Mouse (Mus musculus) heart, adult 8-10 months (tissue): ENCODE results near the gene Rcc1. TPM values are rescaled to one million over a fixed set of nuclear protein-coding genes. Genes with fewer than 3 reads are reported as not detected.
"Not testable (repeated sequence)": the region's sequence is repeated elsewhere in the genome, so short reads cannot be mapped to it uniquely, and the experiment has no call there.

Source experiments
- DNase-seq: peaks from one replicate; pipeline ENCODE4 v3.0.0; 2022; ENCODE audit warnings: low spot score
- total RNA-seq, 4 experiments: library from RNA; stranded (reverse); gene quantifications; 2 replicates each; pipeline ENCODE4 v1.2.4; 2022

The Rcc1 gene
- total RNA-seq, 4 experiments from 2014 or later, result 5.9 to 7.8 (median 7.4) TPM

GRCm38 (mm10) chr4:132312627-132313026 is 40.8 kb downstream of the Rcc1 start:
- no peak for DNase-seq

- no peak for DNase-seq
Observed at GRCm38 (mm10) chr4:132311801-132312200, 41.6 kb downstream of the Rcc1 start.

GRCm38 (mm10) chr4:132311209-132311608 is 42.2 kb downstream of the Rcc1 start:
- DNase-seq, result no peak

- no peak for DNase-seq
Observed at GRCm38 (mm10) chr4:132309849-132310472, 43.4 kb downstream of the Rcc1 start.

- no peak for DNase-seq
Observed at GRCm38 (mm10) chr4:132309140-132309848, 44.1 kb downstream of the Rcc1 start.

- peak; percentile 92 for DNase-seq
Observed at GRCm38 (mm10) chr4:132308437-132309139, 44.8 kb downstream of the Rcc1 start.

GRCm38 (mm10) chr4:132306004-132306403 is 47.4 kb downstream of the Rcc1 start:
- DNase-seq, result no peak

GRCm38 (mm10) chr4:132305276-132305675 is 48.1 kb downstream of the Rcc1 start:
- DNase-seq, result no peak

GRCm38 (mm10) chr4:132303484-132303883 is 49.9 kb downstream of the Rcc1 start:
- DNase-seq, result not testable (repeated sequence)

GRCm38 (mm10) chr4:132302939-132303479 is 50.4 kb downstream of the Rcc1 start, which contains the start of gene Rab42:
Gene Rab42, minus strand, starts transcription at chr4:132303385.
- DNase-seq, result peak; percentile 32

- DNase-seq, result no peak
Observed at GRCm38 (mm10) chr4:132301965-132302938, 51.2 kb downstream of the Rcc1 start.

- DNase-seq, result peak; percentile 36
Observed at GRCm38 (mm10) chr4:132301486-132301885, 51.9 kb downstream of the Rcc1 start.

- DNase-seq, result no peak
Observed at GRCm38 (mm10) chr4:132299849-132300248, 53.6 kb downstream of the Rcc1 start.

GRCm38 (mm10) chr4:132295696-132296390 is 57.6 kb downstream of the Rcc1 start:
- DNase-seq, result no peak

GRCm38 (mm10) chr4:132293682-132294240 is 59.6 kb downstream of the Rcc1 start:
- DNase-seq, result no peak

- DNase-seq, result no peak
Observed at GRCm38 (mm10) chr4:132292988-132293387, 60.4 kb downstream of the Rcc1 start.

GRCm38 (mm10) chr4:132291624-132292335 is 61.6 kb downstream of the Rcc1 start:
- DNase-seq, result no peak

GRCm38 (mm10) chr4:132291056-132291455 is 62.3 kb downstream of the Rcc1 start:
- no peak for DNase-seq

GRCm38 (mm10) chr4:132288840-132289239 is 64.6 kb downstream of the Rcc1 start:
- not testable (repeated sequence) for DNase-seq
